Comparison of ENCODE assay signal across 8 mouse cellular contexts in the genomic region with DNA sequence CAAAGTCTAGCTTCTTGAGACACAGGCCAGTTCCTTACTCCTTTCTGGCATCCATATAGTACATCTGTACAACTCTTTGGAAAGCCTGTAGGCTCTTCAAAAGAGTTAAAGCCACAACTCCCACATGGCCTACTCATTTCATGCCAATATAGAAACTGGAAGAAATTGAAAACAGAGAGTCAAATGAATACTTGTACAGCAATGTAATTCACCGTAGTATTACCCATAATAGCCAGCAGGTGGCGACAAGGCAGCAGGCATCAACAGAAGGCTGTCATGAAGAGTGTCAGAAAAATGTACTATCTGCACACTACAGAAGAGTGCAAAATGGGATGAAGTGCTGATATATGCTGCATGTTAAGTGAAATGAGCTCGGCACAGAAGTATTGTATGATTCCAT.
DNase-seq lines count a peak whose midpoint lies in the region; ATAC-seq lines count a peak whose summit lies in the region.

No protein-coding gene starts in this region.

- no peak overlapping the region for H3K4me3 ChIP-seq in embryonic facial prominence, embryonic 14.5 days (ENCODE audit: low read depth, low read length)

- H3K27ac ChIP-seq in embryonic facial prominence, embryonic 14.5 days (replicated peaks; ENCODE audit: low read depth, low read length): no peak overlapping the region

- intact Hi-C loops in left cerebral cortex, postnatal 10 days (cut with DNase I): no loop called here

- no peaks in the 10 kb centered on the region for H3K27me3 ChIP-seq in embryonic facial prominence, embryonic 14.5 days (replicated peaks; ENCODE audit: control insufficient read depth, insufficient read depth, low read length)

- H3K9ac ChIP-seq in embryonic facial prominence, embryonic 14.5 days (ENCODE audit: low read depth, low read length): no peak overlapping the region

- peak; percentile 44 for DNase-seq in urinary bladder, postnatal 14 days (ENCODE audit: low spot score)
- no peak for DNase-seq in urinary bladder, postnatal 4 days (ENCODE audit: low spot score in 2 of 2)
- DNase-seq in adrenal gland, postnatal 36 days: peak; percentile 31 to 54
- peak; percentile 89 for DNase-seq in embryonic facial prominence, embryonic 14.5 days (ENCODE audit: low spot score)
- DNase-seq in hindlimb bud, embryonic 11.5 days (ENCODE audit: extremely low spot score, low read depth, low spot score): peak; percentile 10
- peak; percentile 31 to 35 for DNase-seq in left cerebral cortex, postnatal 10 days (ENCODE audit: extremely low spot score in 1 of 2, low spot score in 2 of 2)
- peak; percentile 8 for DNase-seq in naive thymus-derived CD4-positive, alpha-beta T cell, adult 2 months (ENCODE audit: low read depth)

- peak; percentile 83 for ATAC-seq in embryonic facial prominence, embryonic 14.5 days (ENCODE audit: low read depth)
- ATAC-seq in erythroid progenitor cell, adult 5-6 weeks (replicated peaks; ENCODE audit: low FRiP score, poor library complexity, severe bottlenecking): no peak; the same call in 1 of the 2 replicates

- no peak overlapping the region for H3K4me2 ChIP-seq in embryonic facial prominence, embryonic 14.5 days (ENCODE audit: low read depth, low read length)

- 0 out of 2 replicates have a peak, but pooled peaks cover 5% of the 10 kb centered on the region for H3K4me1 ChIP-seq in embryonic facial prominence, embryonic 14.5 days (ENCODE audit: control insufficient read depth, insufficient read depth, low read length)

- WGBS in embryonic facial prominence, embryonic 14.5 days: 10% methylated on average over 3 of the region's 3 CpGs

- H3K36me3 ChIP-seq in embryonic facial prominence, embryonic 14.5 days (ENCODE audit: control insufficient read depth, insufficient read depth, low read length): no peaks in the 10 kb centered on the region

- no peaks in the 10 kb centered on the region for H3K9me3 ChIP-seq in embryonic facial prominence, embryonic 14.5 days (ENCODE audit: control insufficient read depth, low read length)

Comparison
In these comparisons a context has a peak if more than half of its experiments do, and no peak if none do; other contexts are left out.
1. DNase-seq: peak in urinary bladder, postnatal 14 days (single experiment), adrenal gland, postnatal 36 days (2 of 2), embryonic facial prominence, embryonic 14.5 days (single experiment), hindlimb bud, embryonic 11.5 days (single experiment), left cerebral cortex, postnatal 10 days (2 of 2) and naive thymus-derived CD4-positive, alpha-beta T cell, adult 2 months (single experiment); none in urinary bladder, postnatal 4 days (0 of 2).